Mouse (Mus musculus) liver, postnatal 0 days (tissue): ENCODE data around the gene Thbs2.

ENCODE experiments used
- CTCF ChIP-seq: sonication (generic); IDR thresholded peaks from 2 replicates; pipeline ENCODE4 v1.5.1; 2016; ENCODE audit warnings: antibody characterized with exemption, low read depth
- EP300 ChIP-seq: IDR thresholded peaks from 2 replicates; pipeline ENCODE4 v1.6.1; 2016; ENCODE audit warnings: antibody characterized with exemption, low read depth, mild to moderate bottlenecking

DNA sequence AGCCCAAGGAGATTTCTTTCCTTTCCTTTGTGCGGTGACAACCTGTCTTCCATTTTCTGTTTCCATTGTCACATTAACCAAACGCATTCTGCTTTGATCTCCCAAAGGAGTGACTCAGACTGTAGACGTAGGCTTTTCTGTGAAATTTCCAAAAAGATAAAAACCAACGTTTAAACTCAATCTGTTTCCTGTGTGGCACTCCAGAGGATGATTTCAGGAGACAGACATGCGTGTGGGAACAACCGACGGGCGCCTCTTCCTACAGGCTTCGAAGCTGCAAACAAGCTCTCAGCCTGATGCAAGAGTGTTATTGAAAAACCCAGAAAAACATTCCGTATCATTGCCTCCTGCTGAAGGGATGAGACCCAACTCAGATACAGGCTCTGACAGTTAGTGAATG is 39.9 kb upstream of the Thbs2 start:
- no peak for TF ChIP-seq CTCF
- no peak for TF ChIP-seq EP300
